Mouse (Mus musculus) thymus, adult 2 months (tissue): ENCODE data around the gene Cntrob. TPM values are rescaled to one million over a fixed set of nuclear protein-coding genes. Genes with fewer than 3 reads are reported as not detected.

Experiments used
- DNase-seq: peaks from one replicate; pipeline ENCODE4 v3.0.0; 2021
- H3K27ac ChIP-seq: fragments of 200-500 bp; 2 replicates; pipeline ENCODE4 v1.5.1; 2012; ENCODE audit warnings: low read length, control low read depth; ENCODE audit not compliant: control insufficient read depth, insufficient read depth
- H3K27me3 ChIP-seq: fragments of 200-500 bp; 2 replicates; pipeline ENCODE4 v1.6.1; 2012; ENCODE audit warnings: mild to moderate bottlenecking, low read length, moderate library complexity, mixed read lengths; ENCODE audit not compliant: control insufficient read depth, insufficient read depth
- H3K36me3 ChIP-seq: fragments of 200-500 bp; 2 replicates; pipeline ENCODE4 v1.6.1; 2012; ENCODE audit warnings: mild to moderate bottlenecking, low read length, moderate library complexity; ENCODE audit not compliant: control insufficient read depth, insufficient read depth
- H3K4me1 ChIP-seq: fragments of 200-500 bp; replicated peaks from 2 replicates; pipeline ENCODE4 v1.6.1; 2012; ENCODE audit warnings: low read length; ENCODE audit not compliant: control insufficient read depth, insufficient read depth
- H3K4me3 ChIP-seq: fragments of 200-500 bp; 2 replicates; pipeline ENCODE4 v1.5.1; 2012; ENCODE audit warnings: mild to moderate bottlenecking, low read length, control low read depth, moderate library complexity; ENCODE audit not compliant: control insufficient read depth, insufficient read depth
- CTCF ChIP-seq: fragments of 200-500 bp; IDR thresholded peaks from 2 replicates; pipeline ENCODE4 v1.5.1; 2012; ENCODE audit warnings: mild to moderate bottlenecking, control low read depth, low read length, moderate library complexity, borderline replicate concordance; ENCODE audit not compliant: control insufficient read depth, poor library complexity, insufficient read depth; ENCODE audit errors: extremely low read depth
- POLR2A ChIP-seq: fragments of 200-500 bp; IDR thresholded peaks from 2 replicates; pipeline ENCODE4 v1.6.1; 2012; ENCODE audit warnings: mild to moderate bottlenecking, low read length, control low read depth, moderate library complexity; ENCODE audit not compliant: control insufficient read depth, poor library complexity, insufficient read depth; ENCODE audit errors: extremely low read depth
- WGBS: fragments of 180-500 bp; shearing (Covaris S2); methylation state at CpG from one replicate; pipeline ENCODE4 v1.1.7; 2018; 5-methylcytosine and 5-hydroxymethylcytosine counted together
- polyA plus RNA-seq: library from polyadenylated mRNA; depleted of rRNA; stranded (reverse); fragments of >200 nt; gene quantifications from 2 replicates; pipeline ENCODE4 v1.2.3, GENCODE M21; 2012

The Cntrob gene
- polyA plus RNA-seq, 1 experiment: 41.5 TPM

GRCm38 (mm10) chr11:69331152-69331551 lies 7.6 kb upstream of the Cntrob start:
- WGBS: 97% methylated on average over 6 of the region's 6 CpGs
- no peak overlapping the region for H3K27ac ChIP-seq
- no peak overlapping the region for H3K4me3 ChIP-seq
- no peak for DNase-seq
- H3K4me1 ChIP-seq: peaks cover 25% of the 10 kb centered on the region
- no peaks in the 10 kb centered on the region for H3K27me3 ChIP-seq
- no peaks in the 10 kb centered on the region for H3K36me3 ChIP-seq
- no peak for TF ChIP-seq POLR2A
- no peak for TF ChIP-seq CTCF

GRCm38 (mm10) chr11:69328517-69328916 lies 4.9 kb upstream of the Cntrob start:
- DNase-seq: no peak
- H3K36me3 ChIP-seq: no peaks in the 10 kb centered on the region
- H3K4me1 ChIP-seq: peaks cover 36% of the 10 kb centered on the region
- no peaks in the 10 kb centered on the region for H3K27me3 ChIP-seq
- H3K4me3 ChIP-seq: no peak overlapping the region
- TF ChIP-seq CTCF (no peak), POLR2A (no peak)
- 97% methylated on average over 6 of the region's 6 CpGs for WGBS
- H3K27ac ChIP-seq: no peak overlapping the region

DNA sequence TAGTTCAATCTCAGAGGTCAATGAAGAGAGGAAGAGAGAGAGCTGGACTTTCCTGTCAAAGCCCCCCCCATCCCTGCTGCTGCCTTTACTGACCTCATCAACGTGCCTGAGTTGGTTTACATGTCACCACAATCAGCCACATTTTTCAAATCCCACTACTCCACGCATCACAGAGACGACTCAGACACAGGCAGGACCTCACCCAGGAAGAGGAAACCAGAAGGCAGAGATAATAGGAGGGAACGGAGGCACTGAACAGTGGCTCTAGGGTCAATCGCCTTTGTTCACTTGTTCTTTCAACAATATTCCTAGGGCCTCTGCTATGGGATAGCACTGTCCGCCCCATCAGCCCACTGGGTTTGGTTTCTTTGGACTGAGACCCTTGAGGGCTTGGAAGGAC lies 4.1 kb upstream of the Cntrob start:
- no peak overlapping the region for H3K4me3 ChIP-seq
- no peaks in the 10 kb centered on the region for H3K36me3 ChIP-seq
- H3K27ac ChIP-seq: no peak overlapping the region
- WGBS: 32% methylated on average over 6 of the region's 6 CpGs
- H3K4me1 ChIP-seq: peaks cover 39% of the 10 kb centered on the region
- DNase-seq: no peak
- no peaks in the 10 kb centered on the region for H3K27me3 ChIP-seq
- TF ChIP-seq CTCF (no peak), POLR2A (no peak)

DNA sequence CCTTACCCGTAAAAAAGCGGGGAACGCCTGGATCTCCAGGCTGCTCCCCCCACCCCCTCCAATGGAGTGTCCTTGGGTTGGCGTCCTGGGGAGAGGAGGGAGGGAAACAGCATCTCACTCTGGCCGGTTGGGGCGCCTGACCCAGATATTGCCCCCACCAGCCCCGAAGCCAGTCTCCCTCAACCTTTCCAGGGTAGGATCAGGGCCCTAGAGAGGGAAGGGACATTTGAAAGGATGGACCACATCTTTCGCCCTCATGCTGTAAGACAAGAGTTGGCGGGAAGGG lies 3.5 kb upstream of the Cntrob start:
- no peak for DNase-seq
- Histone ChIP-seq H3K36me3 (no peaks in the 10 kb centered on the region), H3K27ac (no peak overlapping the region), H3K4me3 (no peak overlapping the region), H3K4me1 (peaks cover 39% of the 10 kb centered on the region), H3K27me3 (no peaks in the 10 kb centered on the region)
- WGBS: 60% methylated on average over 9 of the region's 9 CpGs
- TF ChIP-seq POLR2A: no peak
- no peak for TF ChIP-seq CTCF

- H3K4me3 ChIP-seq: peak overlapping the region; percentile 56
- peaks cover 41% of the 10 kb centered on the region for H3K4me1 ChIP-seq
- H3K36me3 ChIP-seq: no peaks in the 10 kb centered on the region
- no peak overlapping the region for H3K27ac ChIP-seq
- H3K27me3 ChIP-seq: no peaks in the 10 kb centered on the region
- WGBS: 3% methylated on average over 45 of the region's 45 CpGs
- TF ChIP-seq CTCF: no peak
- no peak for TF ChIP-seq POLR2A
- no peak for DNase-seq
Observed at GRCm38 (mm10) chr11:69326408-69327156, 3.0 kb upstream of the Cntrob start.

GRCm38 (mm10) chr11:69325628-69326407 lies 2.2 kb upstream of the Cntrob start, which contains the start of gene Kcnab3:
Kcnab3 (plus strand) TSS chr11:69326258.
- no peak for TF ChIP-seq CTCF
- TF ChIP-seq POLR2A: 0 out of 2 replicates have a peak, but pooled peaks have one; percentile 24
- Histone ChIP-seq H3K4me1 (peaks cover 38% of the 10 kb centered on the region), H3K27me3 (no peaks in the 10 kb centered on the region), H3K27ac (peak within 1 kb of the TSS; percentile 53), H3K36me3 (no peaks in the 10 kb centered on the region), H3K4me3 (peak within 1 kb of the TSS; percentile 56)
- WGBS: 9% methylated on average over 26 of the region's 26 CpGs
- peak; percentile 86 for DNase-seq

DNA sequence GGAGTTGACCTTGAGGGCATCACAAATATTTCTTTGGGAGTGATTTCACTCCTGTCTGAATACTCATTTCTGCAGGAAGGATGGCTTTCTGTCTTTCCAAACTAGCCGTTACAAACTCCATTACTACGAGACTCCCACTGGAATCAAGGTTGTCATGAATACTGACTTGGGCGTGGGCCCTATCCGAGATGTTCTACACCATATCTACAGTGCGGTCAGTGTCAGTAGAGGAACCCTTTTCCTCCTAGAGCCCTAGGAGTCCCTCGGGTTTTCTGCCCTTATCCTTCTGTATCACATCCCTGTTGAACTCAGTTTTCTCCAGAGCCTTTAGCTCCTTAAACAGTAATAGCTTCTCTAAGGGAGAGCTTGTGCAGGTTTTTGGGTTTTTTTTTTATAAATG lies 1.2 kb upstream of the Cntrob start:
- no peak overlapping the region for H3K27ac ChIP-seq
- no peak for TF ChIP-seq CTCF
- no peak for TF ChIP-seq POLR2A

More for the DNA sequence above, 1.2 kb upstream of the Cntrob start:
- H3K4me3 ChIP-seq: no peak overlapping the region
- 94% methylated on average over 6 of the region's 6 CpGs for WGBS
- H3K27me3 ChIP-seq: no peaks in the 10 kb centered on the region
- H3K36me3 ChIP-seq: no peaks in the 10 kb centered on the region
- peaks cover 39% of the 10 kb centered on the region for H3K4me1 ChIP-seq
- no peak for DNase-seq
